Mouse (Mus musculus) left cerebral cortex, postnatal 14 days (tissue): Measurements from ENCODE around the gene Nrxn3. TPM values are rescaled to one million over a fixed set of nuclear protein-coding genes. Genes with fewer than 3 reads are reported as not detected.

Experiments used
- DNase-seq, 2 experiments: peaks; one replicate each; pipeline ENCODE4 v3.0.0; 2021 to 2022; ENCODE audit warnings: low spot score in 2 of 2, mixed read lengths in 1 of 2
- intact Hi-C: fragments of 180-260 bp; cut with DNase I; formaldehyde crosslinking; loops from one replicate; pipeline ENCODE4 v1.15.1; 2025
- total RNA-seq, 2 experiments: library from RNA; stranded (reverse); gene quantifications; 2 replicates each; pipeline ENCODE4 v1.2.3; 2021

Nrxn3 gene
- total RNA-seq, 2 experiments from 2014 or later, result 202 to 209 TPM

GRCm38 (mm10) chr12:90061312-90061711, 1338.6 kb downstream of the Nrxn3 start:
- DNase-seq, result peak in 1 of 2 experiments; percentile 13
- intact Hi-C loops, result no loop called here

DNA sequence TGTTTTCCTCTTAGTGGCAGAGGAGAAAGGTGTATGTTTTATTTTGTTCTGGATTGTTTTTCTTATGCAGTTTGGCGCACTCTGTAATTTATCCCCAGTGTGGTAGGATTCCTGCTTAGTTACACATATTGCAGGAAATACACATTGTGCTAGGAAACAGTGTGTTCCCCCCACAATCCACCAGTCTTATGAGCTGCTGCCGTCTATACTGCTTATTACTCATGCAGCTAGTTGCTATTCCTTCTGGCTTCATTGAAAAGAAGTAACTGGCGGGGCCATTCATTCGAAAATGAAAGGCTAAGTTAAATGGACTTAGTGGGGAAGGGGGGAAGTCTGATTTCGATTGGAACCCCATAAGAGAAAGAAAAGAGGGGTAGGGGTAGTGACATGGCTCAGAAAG, 1339.5 kb downstream of the Nrxn3 start:
- no peak for DNase-seq
- intact Hi-C loops, result no loop called here

DNA sequence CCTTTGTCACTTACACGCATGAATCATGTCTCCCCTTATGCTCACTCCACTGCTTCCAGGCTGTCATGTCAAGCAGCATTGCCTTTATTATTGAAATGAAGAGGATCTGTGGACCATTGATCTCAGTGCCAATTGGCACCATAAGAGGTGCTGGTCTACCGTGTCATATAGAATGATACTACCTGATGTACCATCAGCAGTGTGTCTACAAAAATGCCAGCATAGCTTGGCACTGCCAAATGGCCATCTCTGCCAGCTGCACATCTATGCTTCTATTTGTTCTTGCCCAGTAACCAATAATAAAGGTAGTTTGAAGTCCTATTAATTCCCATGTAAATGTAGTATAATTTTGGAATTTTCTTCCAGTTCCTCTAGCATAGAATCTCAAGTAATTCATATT, 1340.8 kb downstream of the Nrxn3 start:
- intact Hi-C loops, result no loop called here
- DNase-seq, result no peak

GRCm38 (mm10) chr12:90085862-90086261, 1363.2 kb downstream of the Nrxn3 start:
- intact Hi-C loops, result no loop called here
- peak in 1 of 2 experiments; percentile 4 for DNase-seq

- intact Hi-C loops, result no loop called here
- no peak for DNase-seq
Measured at GRCm38 (mm10) chr12:90095754-90096153, 1373.1 kb downstream of the Nrxn3 start.

- DNase-seq, result no peak
- intact Hi-C loops, result no loop called here
Measured at GRCm38 (mm10) chr12:90113351-90113791, 1390.7 kb downstream of the Nrxn3 start.

- DNase-seq, result no peak
- intact Hi-C loops, result no loop called here
Measured at GRCm38 (mm10) chr12:90131927-90132869, 1409.5 kb downstream of the Nrxn3 start.

DNA sequence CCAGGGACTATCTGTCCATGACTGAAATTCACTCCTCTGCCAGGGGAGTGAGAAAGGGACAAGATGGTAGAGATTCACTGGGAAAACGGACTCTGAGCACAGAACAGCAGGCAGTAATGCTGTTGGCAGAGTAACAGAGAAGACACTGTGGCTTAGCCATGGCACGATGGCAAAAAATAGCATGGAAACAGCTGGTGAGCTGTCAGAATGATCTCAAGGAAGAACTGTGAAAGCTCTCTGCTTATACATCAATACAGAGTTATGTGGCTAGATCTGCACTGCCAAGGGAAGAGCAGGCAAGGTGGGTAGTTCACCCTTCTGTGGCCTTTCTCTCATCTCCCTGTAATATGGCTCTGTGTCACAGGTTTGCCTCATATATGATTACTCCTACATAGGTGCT, 1419.3 kb downstream of the Nrxn3 start:
- intact Hi-C loops, result no loop called here
- peak; percentile 68 to 85 for DNase-seq

GRCm38 (mm10) chr12:90144247-90144646, 1421.6 kb downstream of the Nrxn3 start:
- intact Hi-C loops, result no loop called here
- DNase-seq, result peak; percentile 45 to 54

DNA sequence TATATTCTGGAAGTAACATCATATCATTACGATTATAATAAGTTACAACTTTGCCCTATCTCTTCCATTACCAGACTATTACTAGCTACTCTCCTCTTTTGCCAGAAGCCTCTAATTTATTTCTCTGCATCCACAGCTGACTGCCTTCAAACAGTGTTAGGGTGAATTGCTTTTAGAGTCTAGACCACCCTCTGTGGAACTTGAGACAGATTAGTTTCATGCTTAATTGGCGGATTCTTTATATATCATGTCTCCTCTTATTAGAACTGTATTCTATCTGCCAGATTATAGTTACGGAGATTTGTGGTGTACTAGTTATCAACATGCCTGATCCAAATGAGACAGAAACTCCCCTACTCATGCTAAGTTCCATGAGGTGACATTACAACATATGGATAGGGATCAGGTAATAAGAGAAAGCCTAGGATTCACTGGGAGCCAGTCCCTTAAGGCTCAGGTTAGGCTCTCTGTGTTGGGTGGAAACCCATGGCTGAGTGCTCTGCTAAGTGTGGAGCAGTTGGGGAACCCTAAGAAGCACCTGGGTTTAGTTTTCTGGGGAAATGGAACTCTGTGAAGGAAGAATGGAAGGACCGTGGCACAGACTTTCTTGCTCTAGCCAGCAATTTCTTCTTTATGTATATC, 1435.6 kb downstream of the Nrxn3 start:
- intact Hi-C loops, result no loop called here
- DNase-seq, result no peak

GRCm38 (mm10) chr12:90159911-90160310, 1437.2 kb downstream of the Nrxn3 start:
- DNase-seq, result peak in 1 of 2 experiments; percentile 13
- intact Hi-C loops, result no loop called here

GRCm38 (mm10) chr12:90166118-90166517, 1443.4 kb downstream of the Nrxn3 start:
- intact Hi-C loops, result no loop called here
- DNase-seq, result no peak

- intact Hi-C loops, result no loop called here
- no peak for DNase-seq
Measured at GRCm38 (mm10) chr12:90181566-90181965, 1458.9 kb downstream of the Nrxn3 start.

DNA sequence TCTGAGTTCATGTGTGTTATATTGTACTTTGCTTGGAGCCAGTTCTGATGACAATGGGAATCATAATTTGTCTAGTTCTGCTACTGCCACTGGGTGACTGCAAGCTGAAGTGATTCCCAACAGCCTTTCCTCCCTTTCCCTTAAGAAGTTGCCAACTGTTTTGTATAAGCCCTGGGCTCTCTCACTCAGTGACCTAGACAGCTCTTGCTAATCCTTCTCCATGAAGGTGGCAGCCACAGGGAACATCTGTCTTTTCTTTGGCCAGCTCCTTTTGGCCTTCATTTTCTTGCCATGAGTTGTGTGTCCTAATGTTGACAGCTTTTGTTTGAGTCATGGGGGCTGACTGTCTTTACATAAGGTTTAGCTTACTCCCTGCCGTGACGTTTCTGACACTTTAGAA, 1460.3 kb downstream of the Nrxn3 start:
- DNase-seq, result no peak
- intact Hi-C loops, result no loop called here

GRCm38 (mm10) chr12:90196161-90196560, 1473.5 kb downstream of the Nrxn3 start:
- intact Hi-C loops, result no loop called here
- no peak for DNase-seq

- DNase-seq, result no peak
- intact Hi-C loops, result no loop called here
Measured at GRCm38 (mm10) chr12:90197994-90198393, 1475.3 kb downstream of the Nrxn3 start.

- DNase-seq, result no peak
- intact Hi-C loops, result no loop called here
Measured at GRCm38 (mm10) chr12:90202501-90202900, 1479.8 kb downstream of the Nrxn3 start.

- no peak for DNase-seq
- intact Hi-C loops, result no loop called here
Measured at GRCm38 (mm10) chr12:90211410-90211809, 1488.7 kb downstream of the Nrxn3 start.

- intact Hi-C loops, result no loop called here
- DNase-seq, result no peak
Measured at GRCm38 (mm10) chr12:90217060-90217459, 1494.4 kb downstream of the Nrxn3 start.

GRCm38 (mm10) chr12:90229062-90229461, 1506.4 kb downstream of the Nrxn3 start:
- no peak for DNase-seq
- intact Hi-C loops, result no loop called here

DNA sequence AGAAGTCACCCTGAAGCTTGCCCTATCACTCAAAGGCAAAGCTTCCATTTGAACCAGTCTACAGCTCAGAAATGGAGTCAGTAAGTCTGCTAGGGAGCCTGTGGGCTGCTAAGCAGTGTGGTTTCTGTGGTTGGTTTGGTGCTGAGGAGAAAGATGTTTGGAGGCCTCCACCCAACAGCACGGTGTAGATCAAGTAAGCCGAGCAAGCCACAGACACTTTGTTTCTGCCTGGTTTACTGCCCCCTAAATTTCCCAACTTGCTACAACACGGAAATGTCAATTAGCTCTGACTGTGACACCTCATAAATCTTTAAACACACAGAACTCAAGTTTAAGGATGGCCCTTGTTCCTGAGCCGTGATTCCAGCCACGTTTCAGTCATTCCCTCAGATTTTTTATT, 1513.4 kb downstream of the Nrxn3 start:
- DNase-seq, result no peak
- intact Hi-C loops, result no loop called here
